Mouse (Mus musculus): ENCODE results near the gene Spag6.

DNA sequence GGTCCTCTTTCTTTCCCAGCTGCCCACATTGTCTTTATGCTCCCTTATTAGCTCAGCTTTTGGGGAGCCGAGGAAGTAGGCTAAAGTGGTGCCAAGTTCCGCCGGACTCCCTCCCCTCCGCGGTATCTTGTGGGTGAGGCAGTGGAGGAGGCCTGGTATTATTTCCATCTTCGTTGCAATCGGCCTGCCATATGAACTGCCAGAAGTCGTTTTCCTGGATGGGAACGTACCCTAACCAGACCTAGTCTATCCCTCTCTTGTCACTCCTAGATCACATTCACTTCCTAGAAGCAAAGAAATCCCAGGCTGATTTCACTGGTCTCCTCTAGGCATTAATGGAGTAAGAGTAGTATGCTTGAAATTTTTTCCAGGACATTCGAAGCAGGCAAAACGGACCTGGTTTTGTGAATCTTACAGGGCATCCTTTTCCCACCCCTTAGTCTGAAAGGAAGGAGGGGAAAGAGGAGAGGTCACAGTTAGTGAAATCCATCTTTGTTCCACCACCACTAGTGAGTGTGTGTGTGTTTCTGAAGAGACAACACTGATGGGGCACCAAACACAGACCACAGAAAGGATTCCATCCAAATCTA, 5.7 kb downstream of the Spag6 start:
- TF ChIP-seq POLR2A (IDR thresholded peaks at IDR 0.05; ENCODE audit: control insufficient read depth, low read depth, low read length) (no peak), CTCF (IDR thresholded peaks at IDR 0.05; ENCODE audit: control insufficient read depth, insufficient read depth, insufficient replicate concordance, low read depth, low read length) (no peak)

Measured in testis, adult 2 months (tissue).